Mouse (Mus musculus): Measurements from ENCODE around the gene Bsdc1. TPM values are rescaled to one million over a fixed set of nuclear protein-coding genes. Genes with fewer than 3 reads are reported as not detected.
"Not testable (repeated sequence)": the region's sequence is repeated elsewhere in the genome, so short reads cannot be mapped to it uniquely, and the experiment has no call there.

Bsdc1 gene
- polyA plus RNA-seq, 1 experiment, result 31.5 TPM

DNA sequence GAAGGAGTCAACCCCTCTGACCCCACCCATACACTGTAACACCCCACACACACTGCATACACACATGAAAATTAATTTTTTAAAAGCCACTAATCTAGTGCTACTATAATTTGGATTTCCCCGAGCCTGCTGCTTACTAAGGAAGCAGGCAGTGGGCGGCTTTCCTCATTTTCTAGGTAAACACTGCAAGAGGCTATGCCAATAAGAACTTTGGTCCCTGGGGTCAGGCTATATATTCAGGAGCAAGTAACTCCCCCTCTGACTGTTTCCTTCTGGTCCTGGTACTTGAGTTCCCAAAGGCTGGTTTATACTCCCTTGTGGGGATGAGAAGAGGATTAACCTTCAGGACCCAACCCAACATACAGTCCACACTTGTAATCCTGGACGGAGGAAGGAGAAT is 64.5 kb downstream of the Bsdc1 start:
- peaks cover 39% of the 10 kb centered on the region for H3K36me3 ChIP-seq (ENCODE audit: control insufficient read depth, insufficient read depth, low read length)
- WGBS, result 90% methylated on average over 3 of the region's 3 CpGs
- no peak for DNase-seq (ENCODE audit: low read depth in 1 of 2, low spot score in 2 of 2)
- H3K4me1 ChIP-seq (ENCODE audit: control insufficient read depth, insufficient read depth, insufficient read length), result peaks cover 12% of the 10 kb centered on the region
- no peaks in the 10 kb centered on the region for H3K27me3 ChIP-seq (ENCODE audit: control insufficient read depth, insufficient read depth, low read length)
- peak overlapping the region; percentile 87 for H3K27ac ChIP-seq (ENCODE audit: insufficient read depth, low read length)
- no peak for TF ChIP-seq POLR2A (IDR thresholded peaks at IDR 0.05; ENCODE audit: low read depth, low read length)
- TF ChIP-seq CTCF (IDR thresholded peaks at IDR 0.05; ENCODE audit: extremely low read depth, insufficient read depth, insufficient read length, insufficient replicate concordance), result no peak
- no peak overlapping the region for H3K4me3 ChIP-seq (ENCODE audit: extremely low read depth, insufficient read depth, insufficient read length)

DNA sequence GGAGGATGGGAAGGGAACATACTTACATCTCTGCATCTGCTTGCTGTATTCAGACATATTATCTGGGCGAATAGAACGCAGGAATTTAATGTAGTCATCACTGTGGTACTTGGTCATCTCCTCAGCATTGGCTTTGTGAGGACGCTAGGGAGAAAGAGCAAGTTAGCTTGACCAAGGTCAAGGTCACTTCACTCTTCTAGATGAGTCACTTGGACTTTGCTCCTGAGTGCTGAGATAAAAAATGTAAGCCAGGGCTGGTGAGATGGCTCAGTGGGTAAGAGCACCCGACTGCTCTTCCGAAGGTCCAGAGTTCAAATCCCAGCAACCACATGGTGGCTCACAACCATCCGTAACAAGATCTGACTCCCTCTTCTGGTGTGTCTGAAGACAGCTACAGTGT is 67.5 kb downstream of the Bsdc1 start:
- H3K4me3 ChIP-seq (ENCODE audit: extremely low read depth, insufficient read depth, insufficient read length); H3K27me3 ChIP-seq (ENCODE audit: control insufficient read depth, insufficient read depth, low read length); DNase-seq (ENCODE audit: low read depth in 1 of 2, low spot score in 2 of 2); H3K27ac ChIP-seq (ENCODE audit: insufficient read depth, low read length): not testable (repeated sequence)
- Histone ChIP-seq H3K36me3 (ENCODE audit: control insufficient read depth, insufficient read depth, low read length) (peaks cover 31% of the 10 kb centered on the region), H3K4me1 (ENCODE audit: control insufficient read depth, insufficient read depth, insufficient read length) (peaks cover 12% of the 10 kb centered on the region)
- WGBS, result 91% methylated on average over 6 of the region's 6 CpGs

Other genes starting within 250 kb of the Bsdc1 start
- gene C77080, start 200.2 kb upstream of the Bsdc1 start, polyA plus RNA-seq (2012; rRNA removed), result 2.9 and 3.5 TPM in 2 replicates
- gene Sync, start 174.0 kb upstream of the Bsdc1 start, polyA plus RNA-seq (2012; rRNA removed), result 0.63 and 1.00 TPM in 2 replicates
- gene Rbbp4, start 126.2 kb upstream of the Bsdc1 start, polyA plus RNA-seq (2012; rRNA removed), result 16.3 and 16.6 TPM in 2 replicates
- gene Zbtb8os, start 125.9 kb upstream of the Bsdc1 start, polyA plus RNA-seq (2012; rRNA removed), result 8.2 and 9.2 TPM in 2 replicates
- gene Zbtb8a, start 83.5 kb upstream of the Bsdc1 start, polyA plus RNA-seq (2012; rRNA removed), result 2.1 and 3.5 TPM in 2 replicates
- 0.02 TPM in 1 of 2 replicates, not detected in the other for gene Zbtb8b, start 20.7 kb upstream of the Bsdc1 start, polyA plus RNA-seq (2012; rRNA removed)
- 0.11 TPM in 1 of 2 replicates, not detected in the other for gene Tssk3, start 29.4 kb downstream of the Bsdc1 start, polyA plus RNA-seq (2012; rRNA removed)
- 0.20 and 0.70 TPM in 2 replicates for gene Fam229a, start 29.6 kb downstream of the Bsdc1 start, polyA plus RNA-seq (2012; rRNA removed)
- gene Marcksl1, start 52.0 kb downstream of the Bsdc1 start, polyA plus RNA-seq (2012; rRNA removed), result 44.0 and 55.7 TPM in 2 replicates
- 55.1 and 69.0 TPM in 2 replicates for gene Hdac1, start 81.1 kb downstream of the Bsdc1 start, polyA plus RNA-seq (2012; rRNA removed)
- gene Lck, start 112.1 kb downstream of the Bsdc1 start, polyA plus RNA-seq (2012; rRNA removed), result 109 and 117 TPM in 2 replicates
- 10.9 and 17.2 TPM in 2 replicates for gene Fam167b, start 117.0 kb downstream of the Bsdc1 start, polyA plus RNA-seq (2012; rRNA removed)
- 185 and 203 TPM in 2 replicates for gene Eif3i, start 139.1 kb downstream of the Bsdc1 start, polyA plus RNA-seq (2012; rRNA removed)
- 119 and 129 TPM in 2 replicates for gene Tmem234, start 139.1 kb downstream of the Bsdc1 start, polyA plus RNA-seq (2012; rRNA removed)
- 1.4 and 2.8 TPM in 2 replicates for gene Dcdc2b, start 152.7 kb downstream of the Bsdc1 start, polyA plus RNA-seq (2012; rRNA removed)
- 28.3 and 31.3 TPM in 2 replicates for gene Iqcc, start 157.5 kb downstream of the Bsdc1 start, polyA plus RNA-seq (2012; rRNA removed)
- gene Ccdc28b, start 162.4 kb downstream of the Bsdc1 start, polyA plus RNA-seq (2012; rRNA removed), result 16.3 and 19.7 TPM in 2 replicates
- 20.1 and 25.1 TPM in 2 replicates for gene Txlna, start 179.5 kb downstream of the Bsdc1 start, polyA plus RNA-seq (2012; rRNA removed)
- 11.9 and 13.2 TPM in 2 replicates for gene Kpna6, start 211.2 kb downstream of the Bsdc1 start, polyA plus RNA-seq (2012; rRNA removed)
- gene Tmem39b, start 235.3 kb downstream of the Bsdc1 start, polyA plus RNA-seq (2012; rRNA removed), result 28.4 and 33.9 TPM in 2 replicates